Mouse (Mus musculus) v-Abl transformed pro-B cells (cell line): ENCODE results near the gene Zdhhc1.

Source experiments
- in situ Hi-C, 2 experiments: fragments of 400-800 bp; cut with MboI; formaldehyde crosslinking; loops; one replicate each; pipeline ENCODE4 v1.15.1; 2025; ENCODE audit not compliant: unreplicated experiment in 2 of 2

Zdhhc1 gene

DNA sequence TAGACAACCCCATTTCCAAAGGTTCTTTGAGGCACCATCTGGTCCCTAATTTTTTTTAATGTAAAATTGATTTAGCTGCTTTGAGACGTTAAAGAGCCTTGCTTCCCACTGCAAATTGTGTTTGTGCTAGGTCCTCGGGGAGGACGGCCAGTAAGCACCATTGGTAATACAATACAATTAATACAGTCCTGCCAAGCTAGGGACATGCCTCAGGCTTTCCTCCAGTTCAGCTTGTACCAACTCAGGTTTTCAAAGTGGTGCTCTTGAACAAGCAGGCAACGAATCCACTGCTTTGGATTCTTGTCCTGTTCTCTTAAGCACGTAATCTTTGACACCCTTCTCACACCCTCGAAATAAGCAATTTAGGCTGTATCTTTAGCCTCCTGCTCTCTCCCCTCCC is 63.7 kb downstream of the Zdhhc1 start:
- in situ Hi-C loops, result no loop called here

DNA sequence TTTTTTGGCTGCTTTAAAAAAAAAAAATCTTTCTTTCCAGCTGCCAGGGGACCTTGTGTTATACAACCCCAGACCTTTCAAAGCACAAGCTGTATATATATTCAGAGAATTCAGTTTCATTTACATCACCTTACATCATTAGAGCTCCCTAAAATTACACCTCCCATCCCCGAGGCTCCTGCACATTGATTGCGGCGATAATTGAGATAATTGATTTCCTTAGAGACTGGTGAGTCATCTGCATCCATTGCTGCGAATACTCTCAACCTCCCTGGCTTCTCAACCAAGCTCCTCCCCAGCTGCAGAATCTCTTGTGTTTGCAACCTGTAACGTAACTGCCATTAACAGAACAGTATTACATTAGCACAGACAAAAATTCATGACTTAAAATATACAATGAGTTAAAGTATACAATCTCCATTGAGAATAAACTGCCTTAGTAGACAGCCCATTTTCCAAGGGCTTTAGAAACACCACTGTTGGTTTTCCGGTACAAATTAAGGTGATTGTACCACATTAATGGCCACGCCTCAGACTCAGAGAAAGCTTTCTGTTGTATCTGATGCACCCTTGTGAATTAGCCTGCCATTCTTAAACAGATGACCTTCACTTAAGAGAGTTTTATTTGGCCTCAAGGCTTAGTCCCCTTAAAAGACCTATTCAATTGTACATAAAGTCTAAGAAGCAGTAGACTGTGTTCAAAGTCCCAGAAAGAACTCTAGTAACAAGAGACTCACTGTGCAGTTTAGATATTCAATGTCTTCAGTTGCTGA is 64.8 kb downstream of the Zdhhc1 start:
- in situ Hi-C loops, result no loop called here

DNA sequence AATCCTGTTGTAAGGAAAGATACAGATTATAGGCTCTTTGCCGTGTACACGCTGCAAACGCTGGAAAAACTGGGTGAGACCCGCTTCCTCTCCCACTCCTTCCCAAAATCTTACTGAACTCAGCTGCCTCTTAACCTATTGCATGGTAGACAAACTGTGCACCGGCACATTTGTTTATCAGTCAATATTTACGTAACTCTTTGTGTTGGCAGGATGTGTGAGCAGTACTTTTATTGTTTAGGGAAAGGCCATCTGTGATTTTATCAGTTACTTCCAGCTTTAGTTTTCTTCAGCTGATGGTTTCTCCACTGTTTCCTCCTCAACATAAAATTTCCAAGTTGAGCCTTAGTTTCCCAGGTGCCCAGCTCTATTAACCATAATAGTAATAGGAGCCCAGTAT is 69.8 kb downstream of the Zdhhc1 start:
- in situ Hi-C loops, result no loop called here
